Mouse (Mus musculus): Measurements from ENCODE around the gene Lin54. TPM values are rescaled to one million over a fixed set of nuclear protein-coding genes. Genes with fewer than 3 reads are reported as not detected.

Gene Lin54
- polyA plus RNA-seq, 1 experiment, result 31.9 TPM

DNA sequence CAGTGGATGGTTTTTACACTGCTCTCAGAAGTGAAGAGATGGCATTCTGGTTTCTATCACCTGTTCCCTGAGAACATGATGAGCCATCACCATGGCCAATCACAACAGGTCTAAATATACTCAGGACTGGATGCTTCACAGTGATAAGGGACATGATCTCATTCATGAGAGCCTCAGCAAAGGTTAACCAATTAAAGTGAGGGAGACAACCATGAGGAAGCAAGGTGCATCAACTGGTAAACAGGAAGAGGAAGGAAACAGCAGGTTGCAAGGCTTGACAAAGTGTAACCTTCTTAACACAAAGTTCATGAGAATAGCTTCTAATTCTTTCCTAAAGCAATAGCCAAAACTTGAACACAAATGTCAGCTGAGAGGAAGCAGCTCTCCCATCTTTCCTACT is 16.9 kb downstream of the Lin54 start:
- TF ChIP-seq CTCF (IDR thresholded peaks at IDR 0.05; ENCODE audit: low read depth, low read length), result no peak
- TF ChIP-seq EP300 (IDR thresholded peaks at IDR 0.05; ENCODE audit: insufficient read depth, low read depth, low read length), result no peak
- no peak for TF ChIP-seq POLR2A (IDR thresholded peaks at IDR 0.05; ENCODE audit: insufficient read depth, low read length)
- Histone ChIP-seq H3K36me3 (ENCODE audit: control insufficient read depth, insufficient read depth, low read length, poor library complexity, severe bottlenecking) (peaks cover 15% of the 10 kb centered on the region), H3K4me3 (ENCODE audit: low read depth, low read length) (no peak overlapping the region), H3K4me1 (ENCODE audit: control insufficient read depth, insufficient read depth, low read length) (peaks cover 1% of the 10 kb centered on the region), H3K9ac (ENCODE audit: low read depth, poor library complexity, severe bottlenecking) (no peak overlapping the region), H3K27ac (ENCODE audit: insufficient read depth, low read length) (no peak overlapping the region), H3K27me3 (ENCODE audit: control insufficient read depth, insufficient read depth, low read length, poor library complexity, severe bottlenecking) (no peaks in the 10 kb centered on the region), H3K9me3 (replicated peaks; ENCODE audit: control insufficient read depth, insufficient read depth, low read length, poor library complexity, severe bottlenecking) (no peaks in the 10 kb centered on the region)

GRCm38 (mm10) chr5:100477604-100478003 is 22.8 kb downstream of the Lin54 start:
- H3K9ac ChIP-seq (ENCODE audit: low read depth, poor library complexity, severe bottlenecking), result no peak overlapping the region
- H3K9me3 ChIP-seq (replicated peaks; ENCODE audit: control insufficient read depth, insufficient read depth, low read length, poor library complexity, severe bottlenecking), result no peaks in the 10 kb centered on the region
- no peak for TF ChIP-seq EP300 (IDR thresholded peaks at IDR 0.05; ENCODE audit: insufficient read depth, low read depth, low read length)
- no peak for TF ChIP-seq POLR2A (IDR thresholded peaks at IDR 0.05; ENCODE audit: insufficient read depth, low read length)
- TF ChIP-seq CTCF (IDR thresholded peaks at IDR 0.05; ENCODE audit: low read depth, low read length), result no peak
- H3K4me1 ChIP-seq (ENCODE audit: control insufficient read depth, insufficient read depth, low read length), result no peaks in the 10 kb centered on the region
- H3K36me3 ChIP-seq (ENCODE audit: control insufficient read depth, insufficient read depth, low read length, poor library complexity, severe bottlenecking), result 0 out of 2 replicates have a peak, but pooled peaks cover 6% of the 10 kb centered on the region
- no peak overlapping the region for H3K4me3 ChIP-seq (ENCODE audit: low read depth, low read length)
- no peak overlapping the region for H3K27ac ChIP-seq (ENCODE audit: insufficient read depth, low read length)
- H3K27me3 ChIP-seq (ENCODE audit: control insufficient read depth, insufficient read depth, low read length, poor library complexity, severe bottlenecking), result no peaks in the 10 kb centered on the region

DNA sequence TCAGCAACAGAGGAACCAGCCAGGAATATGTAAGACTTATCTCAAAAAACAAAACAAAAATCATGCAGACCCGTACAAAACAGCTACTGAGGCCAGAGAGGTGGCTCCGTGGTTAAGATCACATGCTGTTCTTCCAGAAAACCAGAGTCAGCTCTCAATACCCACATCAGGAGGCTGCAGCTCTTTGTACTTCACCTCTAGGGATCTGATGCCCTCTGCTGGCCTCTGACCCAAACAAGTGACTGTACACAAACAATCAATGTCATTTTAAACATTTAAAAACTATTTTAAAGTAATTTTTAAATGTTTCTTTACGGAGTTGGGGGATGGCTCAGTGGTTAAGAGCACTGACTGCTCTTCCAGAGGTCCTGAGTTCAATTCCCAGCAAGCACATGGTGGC is 24.1 kb downstream of the Lin54 start:
- no peaks in the 10 kb centered on the region for H3K27me3 ChIP-seq (ENCODE audit: control insufficient read depth, insufficient read depth, low read length, poor library complexity, severe bottlenecking)
- H3K9ac ChIP-seq (ENCODE audit: low read depth, poor library complexity, severe bottlenecking), result no peak overlapping the region
- H3K4me3 ChIP-seq (ENCODE audit: low read depth, low read length), result no peak overlapping the region
- no peak overlapping the region for H3K27ac ChIP-seq (ENCODE audit: insufficient read depth, low read length)
- TF ChIP-seq POLR2A (IDR thresholded peaks at IDR 0.05; ENCODE audit: insufficient read depth, low read length) (no peak), CTCF (IDR thresholded peaks at IDR 0.05; ENCODE audit: low read depth, low read length) (peak; percentile 22)
- 0 out of 2 replicates have a peak, but pooled peaks cover 6% of the 10 kb centered on the region for H3K36me3 ChIP-seq (ENCODE audit: control insufficient read depth, insufficient read depth, low read length, poor library complexity, severe bottlenecking)
- no peaks in the 10 kb centered on the region for H3K4me1 ChIP-seq (ENCODE audit: control insufficient read depth, insufficient read depth, low read length)
- H3K9me3 ChIP-seq (replicated peaks; ENCODE audit: control insufficient read depth, insufficient read depth, low read length, poor library complexity, severe bottlenecking), result no peaks in the 10 kb centered on the region

DNA sequence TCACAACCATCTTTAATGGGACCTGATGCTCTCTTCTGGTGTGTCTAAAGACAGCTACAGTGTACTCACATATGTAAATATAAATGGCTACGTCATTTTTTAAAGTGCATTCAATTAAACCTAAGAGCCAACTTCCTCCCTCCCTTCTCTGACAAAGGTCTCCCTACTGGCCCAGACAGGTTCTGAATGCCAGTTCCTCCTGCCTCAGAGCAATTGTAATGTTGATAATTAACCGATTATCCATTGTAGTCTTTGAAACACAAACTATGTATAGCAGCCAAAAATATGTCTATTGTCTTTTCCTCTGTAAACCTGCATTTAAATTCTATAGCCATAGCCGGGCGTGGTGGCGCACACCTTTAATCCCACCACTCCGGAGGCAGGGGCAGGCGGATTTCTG is 33.1 kb downstream of the Lin54 start:
- peaks cover 8% of the 10 kb centered on the region for H3K4me1 ChIP-seq (ENCODE audit: control insufficient read depth, insufficient read depth, low read length)
- no peak overlapping the region for H3K9ac ChIP-seq (ENCODE audit: low read depth, poor library complexity, severe bottlenecking)
- H3K36me3 ChIP-seq (ENCODE audit: control insufficient read depth, insufficient read depth, low read length, poor library complexity, severe bottlenecking), result peaks cover 2% of the 10 kb centered on the region
- H3K27ac ChIP-seq (ENCODE audit: insufficient read depth, low read length), result 0 out of 2 replicates have a peak overlapping the region, but pooled peaks have one; percentile 72
- no peak overlapping the region for H3K4me3 ChIP-seq (ENCODE audit: low read depth, low read length)
- TF ChIP-seq EP300 (IDR thresholded peaks at IDR 0.05; ENCODE audit: insufficient read depth, low read depth, low read length) (no peak), POLR2A (IDR thresholded peaks at IDR 0.05; ENCODE audit: insufficient read depth, low read length) (no peak)
- H3K27me3 ChIP-seq (ENCODE audit: control insufficient read depth, insufficient read depth, low read length, poor library complexity, severe bottlenecking), result no peaks in the 10 kb centered on the region
- no peaks in the 10 kb centered on the region for H3K9me3 ChIP-seq (replicated peaks; ENCODE audit: control insufficient read depth, insufficient read depth, low read length, poor library complexity, severe bottlenecking)

GRCm38 (mm10) chr5:100466624-100467023 is 33.8 kb downstream of the Lin54 start:
- TF ChIP-seq EP300 (IDR thresholded peaks at IDR 0.05; ENCODE audit: insufficient read depth, low read depth, low read length) (no peak), CTCF (IDR thresholded peaks at IDR 0.05; ENCODE audit: low read depth, low read length) (no peak), POLR2A (IDR thresholded peaks at IDR 0.05; ENCODE audit: insufficient read depth, low read length) (no peak)
- no peak overlapping the region for H3K4me3 ChIP-seq (ENCODE audit: low read depth, low read length)
- peaks cover 8% of the 10 kb centered on the region for H3K4me1 ChIP-seq (ENCODE audit: control insufficient read depth, insufficient read depth, low read length)
- peak overlapping the region; percentile 72; the same call in 1 of the 2 replicates for H3K27ac ChIP-seq (ENCODE audit: insufficient read depth, low read length)
- H3K36me3 ChIP-seq (ENCODE audit: control insufficient read depth, insufficient read depth, low read length, poor library complexity, severe bottlenecking), result peaks cover 2% of the 10 kb centered on the region
- H3K9me3 ChIP-seq (replicated peaks; ENCODE audit: control insufficient read depth, insufficient read depth, low read length, poor library complexity, severe bottlenecking), result no peaks in the 10 kb centered on the region
- no peaks in the 10 kb centered on the region for H3K27me3 ChIP-seq (ENCODE audit: control insufficient read depth, insufficient read depth, low read length, poor library complexity, severe bottlenecking)
- no peak overlapping the region for H3K9ac ChIP-seq (ENCODE audit: low read depth, poor library complexity, severe bottlenecking)

GRCm38 (mm10) chr5:100462374-100462773 is 38.1 kb downstream of the Lin54 start:
- TF ChIP-seq CTCF (IDR thresholded peaks at IDR 0.05; ENCODE audit: low read depth, low read length), result no peak
- no peak for TF ChIP-seq POLR2A (IDR thresholded peaks at IDR 0.05; ENCODE audit: insufficient read depth, low read length)
- TF ChIP-seq EP300 (IDR thresholded peaks at IDR 0.05; ENCODE audit: insufficient read depth, low read depth, low read length), result no peak
- Histone ChIP-seq H3K27me3 (ENCODE audit: control insufficient read depth, insufficient read depth, low read length, poor library complexity, severe bottlenecking) (no peaks in the 10 kb centered on the region), H3K27ac (ENCODE audit: insufficient read depth, low read length) (no peak overlapping the region), H3K36me3 (ENCODE audit: control insufficient read depth, insufficient read depth, low read length, poor library complexity, severe bottlenecking) (peaks cover 6% of the 10 kb centered on the region), H3K4me1 (ENCODE audit: control insufficient read depth, insufficient read depth, low read length) (peaks cover 2% of the 10 kb centered on the region), H3K9me3 (replicated peaks; ENCODE audit: control insufficient read depth, insufficient read depth, low read length, poor library complexity, severe bottlenecking) (no peaks in the 10 kb centered on the region), H3K4me3 (ENCODE audit: low read depth, low read length) (no peak overlapping the region), H3K9ac (ENCODE audit: low read depth, poor library complexity, severe bottlenecking) (no peak overlapping the region)

Measured in ES-Bruce4 (cell line).